Mouse (Mus musculus) heart, adult 2 months (tissue): ENCODE results near the gene Btbd9.

Source experiments
- CTCF ChIP-seq: fragments of 200-600 bp; IDR thresholded peaks from 2 replicates; pipeline ENCODE4 v1.8.1; 2022; ENCODE audit warnings: antibody characterized with exemption, mild to moderate bottlenecking, moderate library complexity
- EP300 ChIP-seq: fragments of 200-500 bp; IDR thresholded peaks from 2 replicates; pipeline ENCODE4 v1.6.1; 2011; ENCODE audit warnings: low read depth, low read length, control low read depth; ENCODE audit not compliant: insufficient read depth
- POLR2A ChIP-seq: fragments of 200-500 bp; IDR thresholded peaks from 2 replicates; pipeline ENCODE4 v1.6.1; 2011; ENCODE audit warnings: mild to moderate bottlenecking, low read depth, low read length, control low read depth; ENCODE audit not compliant: insufficient read depth

GRCm38 (mm10) chr17:30210936-30211335, 365.4 kb downstream of the Btbd9 start:
- TF ChIP-seq CTCF (no peak), POLR2A (no peak), EP300 (no peak)
